Mouse (Mus musculus) bone marrow, adult 2 months (tissue): ENCODE data around the gene Gga2. TPM values are rescaled to one million over a fixed set of nuclear protein-coding genes. Genes with fewer than 3 reads are reported as not detected.

ENCODE experiments used
- H3K27ac ChIP-seq: fragments of 200-500 bp; 2 replicates; pipeline ENCODE4 v1.5.1; 2012; ENCODE audit warnings: low read depth, mild to moderate bottlenecking, control low read depth, inconsistent platforms, low read length; ENCODE audit not compliant: control insufficient read depth, poor library complexity, insufficient read depth
- H3K4me1 ChIP-seq: fragments of 200-500 bp; 2 replicates; pipeline ENCODE4 v1.6.1; 2011; ENCODE audit warnings: low read length; ENCODE audit not compliant: control insufficient read depth, insufficient read depth
- H3K4me3 ChIP-seq: fragments of 200-500 bp; replicated peaks from 2 replicates; pipeline ENCODE3; 2011; ENCODE audit warnings: mild to moderate bottlenecking, low read depth, low read length, control low read depth; ENCODE audit not compliant: control insufficient read depth
- CTCF ChIP-seq: fragments of 200-500 bp; IDR thresholded peaks from 2 replicates; pipeline ENCODE4 v1.5.1; 2011; ENCODE audit warnings: low read length, control low read depth; ENCODE audit not compliant: control insufficient read depth, insufficient read depth
- POLR2A ChIP-seq: fragments of 200-500 bp; IDR thresholded peaks from 2 replicates; pipeline ENCODE4 v1.6.1; 2011; ENCODE audit warnings: low read depth, mild to moderate bottlenecking, control low read depth, low read length, borderline replicate concordance; ENCODE audit not compliant: control insufficient read depth
- WGBS: fragments of 180-500 bp; shearing (Covaris S2); methylation state at CpG from one replicate; pipeline ENCODE4 v1.1.7; 2018; 5-methylcytosine and 5-hydroxymethylcytosine counted together
- polyA plus RNA-seq: library from polyadenylated mRNA; stranded (reverse); fragments of >200 nt; gene quantifications from 2 replicates; pipeline ENCODE4 v1.2.4, GENCODE M21; 2011; ENCODE audit warnings: low replicate concordance; ENCODE audit not compliant: missing spikeins, insufficient read depth, insufficient read length

The Gga2 gene
- polyA plus RNA-seq, 1 experiment = 35.6 TPM

GRCm38 (mm10) chr7:121975031-121975430, 46.0 kb downstream of the Gga2 start:
- no peaks in the 10 kb centered on the region for H3K4me1 ChIP-seq
- TF ChIP-seq POLR2A = no peak
- peak; percentile 59 for TF ChIP-seq CTCF
- no peak overlapping the region for H3K4me3 ChIP-seq
- 57% methylated on average over 4 of the region's 4 CpGs for WGBS
- no peak overlapping the region for H3K27ac ChIP-seq

GRCm38 (mm10) chr7:121971698-121972097, 49.3 kb downstream of the Gga2 start:
- 39% methylated on average over 3 of the region's 3 CpGs for WGBS
- Histone ChIP-seq H3K4me3 (no peak overlapping the region), H3K4me1 (no peaks in the 10 kb centered on the region), H3K27ac (no peak overlapping the region)
- no peak for TF ChIP-seq CTCF
- TF ChIP-seq POLR2A = no peak

- WGBS = 70% methylated on average over 9 of the region's 9 CpGs
- TF ChIP-seq POLR2A (no peak), CTCF (no peak)
- H3K4me1 ChIP-seq = no peaks in the 10 kb centered on the region
- no peak overlapping the region for H3K4me3 ChIP-seq
- no peak overlapping the region for H3K27ac ChIP-seq
These were observed 50.8 kb downstream of the Gga2 start for GRCm38 (mm10) chr7:121970250-121970649.

GRCm38 (mm10) chr7:121968816-121969215, 52.2 kb downstream of the Gga2 start:
- no peaks in the 10 kb centered on the region for H3K4me1 ChIP-seq
- no peak for TF ChIP-seq POLR2A
- TF ChIP-seq CTCF = no peak
- H3K4me3 ChIP-seq = no peak overlapping the region
- no peak overlapping the region for H3K27ac ChIP-seq
- 88% methylated on average over 9 of the region's 9 CpGs for WGBS

GRCm38 (mm10) chr7:121968242-121968641, 52.8 kb downstream of the Gga2 start:
- Histone ChIP-seq H3K4me1 (no peaks in the 10 kb centered on the region), H3K4me3 (no peak overlapping the region), H3K27ac (no peak overlapping the region)
- WGBS = 63% methylated on average over 8 of the region's 8 CpGs
- TF ChIP-seq CTCF (no peak), POLR2A (no peak)

GRCm38 (mm10) chr7:121966169-121966568, 54.9 kb downstream of the Gga2 start:
- 40% methylated on average over 7 of the region's 7 CpGs for WGBS
- no peaks in the 10 kb centered on the region for H3K4me1 ChIP-seq
- no peak for TF ChIP-seq POLR2A
- no peak for TF ChIP-seq CTCF
- H3K4me3 ChIP-seq = no peak overlapping the region
- no peak overlapping the region for H3K27ac ChIP-seq

GRCm38 (mm10) chr7:121963883-121964398, 57.1 kb downstream of the Gga2 start:
- no peak for TF ChIP-seq POLR2A
- no peak for TF ChIP-seq CTCF
- WGBS = 78% methylated on average over 6 of the region's 6 CpGs
- no peak overlapping the region for H3K4me3 ChIP-seq
- H3K27ac ChIP-seq = no peak overlapping the region
- no peaks in the 10 kb centered on the region for H3K4me1 ChIP-seq

GRCm38 (mm10) chr7:121962571-121962959, 58.5 kb downstream of the Gga2 start:
- H3K4me3 ChIP-seq = no peak overlapping the region
- no peak for TF ChIP-seq POLR2A
- TF ChIP-seq CTCF = no peak
- WGBS = 73% methylated on average over 3 of the region's 3 CpGs
- H3K27ac ChIP-seq = no peak overlapping the region
- no peaks in the 10 kb centered on the region for H3K4me1 ChIP-seq

GRCm38 (mm10) chr7:121961913-121962570, 59.0 kb downstream of the Gga2 start:
- TF ChIP-seq POLR2A = no peak
- 49% methylated on average over 7 of the region's 7 CpGs for WGBS
- Histone ChIP-seq H3K4me3 (no peak overlapping the region), H3K27ac (no peak overlapping the region), H3K4me1 (no peaks in the 10 kb centered on the region)
